Mouse (Mus musculus) heart, embryonic 14.5 days (tissue): ENCODE measurements around the gene Tchhl1. TPM values are rescaled to one million over a fixed set of nuclear protein-coding genes. Genes with fewer than 3 reads are reported as not detected.
"Not testable (repeated sequence)": the region's sequence is repeated elsewhere in the genome, so short reads cannot be mapped to it uniquely, and the experiment has no call there.

ENCODE experiments used
- ATAC-seq: fragments of 200-750 bp; cut with Nextera tagmentation; 2 replicates; pipeline ENCODE4 v1.8.0; 2017; ENCODE audit warnings: low read depth, moderate TSS enrichment; ENCODE audit not compliant: insufficient number of reproducible peaks, insufficient read depth, low FRiP score
- H3K27ac ChIP-seq, 2 experiments: fragments of 200-500 bp in 1 of 2; fragments of 300-500 bp in 1 of 2; sonication (generic) in 1 of 2; replicated peaks in 1 of 2; 2 replicates each; pipeline ENCODE4 v1.5.1; 2012 to 2014; ENCODE audit warnings: low read depth in 2 of 2, low read length in 2 of 2, control low read depth in 1 of 2, mild to moderate bottlenecking in 1 of 2, mixed read lengths in 1 of 2; ENCODE audit not compliant: control insufficient read depth in 1 of 2, insufficient read depth in 1 of 2
- H3K27me3 ChIP-seq: fragments of 300-500 bp; sonication (generic); 2 replicates; pipeline ENCODE4 v1.6.1; 2014; ENCODE audit warnings: mild to moderate bottlenecking, low read length, control low read depth; ENCODE audit not compliant: control insufficient read depth, insufficient read depth
- H3K36me3 ChIP-seq: fragments of 300-500 bp; sonication (generic); 2 replicates; pipeline ENCODE4 v1.6.1; 2014; ENCODE audit warnings: mild to moderate bottlenecking, control low read depth, low read length, mixed read lengths; ENCODE audit not compliant: control insufficient read depth, insufficient read depth
- H3K4me1 ChIP-seq, 2 experiments: fragments of 200-500 bp in 1 of 2; fragments of 300-500 bp in 1 of 2; sonication (generic) in 1 of 2; 2 replicates each; pipeline ENCODE4 v1.6.1; 2012 to 2014; ENCODE audit warnings: low read length in 2 of 2, control low read depth in 1 of 2, mixed read lengths in 1 of 2; ENCODE audit not compliant: control insufficient read depth in 2 of 2, insufficient read depth in 2 of 2
- H3K4me2 ChIP-seq: fragments of 300-500 bp; sonication (generic); 2 replicates; pipeline ENCODE4 v1.6.1; 2014; ENCODE audit warnings: mild to moderate bottlenecking, low read length
- H3K4me3 ChIP-seq, 2 experiments: fragments of 200-500 bp in 1 of 2; fragments of 300-500 bp in 1 of 2; sonication (generic) in 1 of 2; 2 replicates each; pipeline ENCODE4 v1.5.1; 2012 to 2014; ENCODE audit warnings: low read length in 2 of 2, mild to moderate bottlenecking in 2 of 2, control low read depth in 1 of 2, low read depth in 1 of 2, moderate library complexity in 1 of 2; ENCODE audit not compliant: control insufficient read depth in 1 of 2, insufficient read depth in 1 of 2
- H3K9ac ChIP-seq: fragments of 300-500 bp; sonication (generic); 2 replicates; pipeline ENCODE4 v1.6.1; 2014; ENCODE audit warnings: mild to moderate bottlenecking, low read length
- H3K9me3 ChIP-seq: fragments of 300-500 bp; sonication (generic); 2 replicates; pipeline ENCODE4 v1.6.1; 2016; ENCODE audit warnings: low read length, control low read depth; ENCODE audit not compliant: control insufficient read depth
- WGBS: fragments of 180-500 bp; shearing (Covaris S2); extraction: QIAGEN DNeasy Blood & Tissue Kit; methylation state at CpG from one replicate; pipeline ENCODE4 v1.1.7; 2014; 5-methylcytosine and 5-hydroxymethylcytosine counted together
- polyA plus RNA-seq: library from polyadenylated mRNA; unstranded; fragments of >200 nt; fragmentation: Nextera tagmentation; extraction: Ambion mirVana; gene quantifications from 2 replicates; pipeline ENCODE4 v1.2.1, GENCODE M21; 2014

The Tchhl1 gene
- polyA plus RNA-seq, 1 experiment from 2014 or later = not detected

DNA sequence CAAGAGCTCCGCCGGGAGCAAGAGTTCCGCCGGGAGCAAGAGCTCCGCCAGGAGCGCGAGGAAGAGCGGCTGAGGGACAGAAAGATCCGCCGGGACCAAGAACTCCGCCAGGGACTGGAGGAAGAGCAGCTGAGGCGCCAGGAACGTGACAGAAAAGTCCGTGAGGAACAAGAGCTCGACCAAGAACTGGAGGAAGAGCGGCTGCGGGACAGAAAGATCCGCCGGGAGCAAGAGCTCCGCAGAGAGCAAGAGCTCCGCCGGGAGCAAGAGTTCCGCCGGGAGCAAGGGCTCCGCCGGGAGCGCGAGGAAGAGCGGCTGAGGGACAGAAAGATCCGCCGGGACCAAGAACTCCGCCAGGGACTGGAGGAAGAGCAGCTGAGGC, 21.8 kb upstream of the Tchhl1 start:
- WGBS = under 1% methylated on average over 32 of the region's 32 CpGs
- H3K9me3 ChIP-seq, ATAC-seq, H3K36me3 ChIP-seq: not testable (repeated sequence)
- H3K4me1 ChIP-seq = peaks cover 6 to 12% of the 10 kb centered on the region in 2 experiments; a peak in 2 of 4 replicates
- H3K27ac ChIP-seq = 0 out of 4 replicates have a peak overlapping the region, but pooled peaks of 1 of the 2 experiments have one; percentile 19
- H3K9ac ChIP-seq = peak overlapping the region; percentile 62
- peak overlapping the region; percentile 49 to 55 for H3K4me3 ChIP-seq
- peak overlapping the region; percentile 76 for H3K4me2 ChIP-seq
- peaks cover 45% of the 10 kb centered on the region for H3K27me3 ChIP-seq

DNA sequence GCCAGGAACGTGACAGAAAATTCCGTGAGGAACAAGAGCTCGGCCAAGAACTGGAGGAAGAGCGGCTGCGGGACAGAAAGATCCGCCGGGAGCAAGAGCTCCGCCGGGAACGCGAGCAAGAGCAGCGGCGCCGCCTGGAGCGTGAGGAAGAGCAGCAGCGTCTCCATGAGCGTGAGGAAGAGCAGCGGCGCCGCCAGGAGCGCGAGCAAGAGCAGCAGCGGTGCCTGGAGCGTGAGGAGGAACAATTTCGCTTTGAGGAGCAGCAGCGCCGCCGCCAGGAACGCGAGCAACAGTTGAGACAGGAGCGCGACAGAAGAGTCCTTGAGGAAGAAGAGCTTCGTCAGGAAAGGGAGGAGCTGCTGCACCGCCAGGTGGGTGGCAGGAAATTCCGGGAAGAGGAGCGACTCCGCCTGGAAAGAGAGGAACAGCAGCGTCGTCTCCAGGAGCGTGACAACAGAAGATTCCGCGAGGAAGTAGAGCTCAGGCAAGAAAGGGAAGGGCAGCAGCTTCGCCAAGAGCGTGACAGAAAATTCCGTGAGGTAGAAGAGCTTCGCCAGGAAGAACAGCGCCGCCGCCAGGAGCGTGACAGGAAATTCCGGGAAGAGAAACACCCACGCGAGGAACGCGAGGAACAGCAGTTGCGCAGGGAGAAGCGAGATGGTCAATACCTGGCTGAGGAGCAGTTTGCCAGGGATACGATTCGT, 21.3 kb upstream of the Tchhl1 start:
- H3K4me3 ChIP-seq = peak overlapping the region; percentile 49 to 55
- H3K36me3 ChIP-seq = no peaks in the 10 kb centered on the region
- peaks cover 40% of the 10 kb centered on the region for H3K27me3 ChIP-seq
- 0 out of 4 replicates have a peak overlapping the region, but pooled peaks of 1 of the 2 experiments have one; percentile 19 for H3K27ac ChIP-seq
- peaks cover 6 to 12% of the 10 kb centered on the region in 2 experiments; a peak in 2 of 4 replicates for H3K4me1 ChIP-seq
- peak; percentile 35; the same call in 1 of the 2 replicates for ATAC-seq
- H3K9me3 ChIP-seq = no peaks in the 10 kb centered on the region
- H3K4me2 ChIP-seq = peak overlapping the region; percentile 76
- 1% methylated on average over 59 of the region's 59 CpGs for WGBS
- H3K9ac ChIP-seq = peak overlapping the region; percentile 62

GRCm38 (mm10) chr3:93466556-93466955, 2.0 kb upstream of the Tchhl1 start:
- Histone ChIP-seq H3K36me3 (no peaks in the 10 kb centered on the region), H3K4me2 (no peak overlapping the region), H3K4me1 (no peaks in the 10 kb centered on the region), H3K4me3 (no peak overlapping the region), H3K9ac (no peak overlapping the region), H3K9me3 (no peaks in the 10 kb centered on the region), H3K27me3 (no peaks in the 10 kb centered on the region), H3K27ac (no peak overlapping the region)
- 62% methylated on average over 3 of the region's 3 CpGs for WGBS
- no peak for ATAC-seq

DNA sequence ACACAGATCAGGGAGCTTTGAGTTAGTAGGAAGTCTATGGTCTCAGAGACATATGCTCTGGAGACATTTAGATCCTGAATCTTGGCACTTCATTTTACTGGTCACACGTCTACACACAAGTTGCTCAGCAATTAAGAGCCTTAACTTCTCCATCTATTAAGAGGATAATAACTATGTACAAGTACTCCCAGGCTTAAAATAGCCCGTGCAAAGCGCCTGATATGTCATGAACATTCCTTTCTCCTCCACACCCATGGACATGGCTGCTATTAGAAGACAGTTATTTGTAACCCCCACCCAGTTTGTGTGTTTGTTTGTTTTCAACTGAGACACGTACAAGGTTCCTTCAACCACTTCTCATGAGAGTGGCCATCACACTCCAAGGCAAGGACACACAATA, 1.4 kb upstream of the Tchhl1 start:
- no peaks in the 10 kb centered on the region for H3K27me3 ChIP-seq
- H3K4me2 ChIP-seq = no peak overlapping the region
- H3K4me3 ChIP-seq = no peak overlapping the region
- no peak for ATAC-seq
- H3K4me1 ChIP-seq = no peaks in the 10 kb centered on the region
- H3K9me3 ChIP-seq = no peaks in the 10 kb centered on the region
- H3K36me3 ChIP-seq = no peaks in the 10 kb centered on the region
- WGBS = 41% methylated on average over 4 of the region's 4 CpGs
- no peak overlapping the region for H3K9ac ChIP-seq
- no peak overlapping the region for H3K27ac ChIP-seq

DNA sequence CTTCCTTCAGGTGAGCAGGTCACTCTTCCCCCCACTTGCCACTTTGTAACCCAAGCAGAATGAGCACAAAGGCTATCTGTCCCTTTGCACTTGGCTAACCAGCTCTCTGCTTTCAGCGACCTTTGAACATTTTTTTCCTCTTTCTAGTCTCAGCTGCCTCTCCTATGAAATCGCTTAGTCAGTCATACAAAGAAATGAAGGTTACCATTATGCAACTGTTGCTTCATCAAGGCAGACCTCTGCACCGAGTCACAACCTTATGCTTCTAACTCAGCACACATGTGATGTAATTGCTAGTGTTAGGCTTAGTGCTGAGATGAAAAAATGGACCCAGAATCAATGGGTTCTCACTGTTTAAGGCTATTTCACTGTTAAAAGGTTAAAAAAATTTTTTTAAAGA, 1.1 kb downstream of the Tchhl1 start:
- no peak overlapping the region for H3K27ac ChIP-seq
- H3K4me3 ChIP-seq = no peak overlapping the region
- no peaks in the 10 kb centered on the region for H3K9me3 ChIP-seq
- H3K4me1 ChIP-seq = no peaks in the 10 kb centered on the region
- H3K36me3 ChIP-seq = no peaks in the 10 kb centered on the region
- H3K27me3 ChIP-seq = no peaks in the 10 kb centered on the region
- H3K9ac ChIP-seq = no peak overlapping the region
- ATAC-seq = no peak
- H3K4me2 ChIP-seq = no peak overlapping the region
- WGBS = 73% methylated on average over 3 of the region's 3 CpGs

- WGBS = 41% methylated on average over 1 of the region's 1 CpGs
- no peak for ATAC-seq
Measured at GRCm38 (mm10) chr3:93480053-93480452, 11.5 kb downstream of the Tchhl1 start.

GRCm38 (mm10) chr3:93481982-93482616, 13.5 kb downstream of the Tchhl1 start:
- Histone ChIP-seq H3K4me3 (no peak overlapping the region), H3K27ac (no peak overlapping the region), H3K9me3 (no peaks in the 10 kb centered on the region), H3K36me3 (no peaks in the 10 kb centered on the region), H3K27me3 (no peaks in the 10 kb centered on the region), H3K4me2 (no peak overlapping the region), H3K4me1 (0 out of 4 replicates have a peak, but pooled peaks cover 0 to 4% of the 10 kb centered on the region in 2 experiments), H3K9ac (no peak overlapping the region)
- WGBS = 70% methylated on average over 2 of the region's 2 CpGs
- no peak for ATAC-seq

More at GRCm38 (mm10) chr3:93480053-93480452, 11.5 kb downstream of the Tchhl1 start:
- Histone ChIP-seq H3K9me3 (no peaks in the 10 kb centered on the region), H3K9ac (no peak overlapping the region), H3K4me2 (no peak overlapping the region), H3K27me3 (no peaks in the 10 kb centered on the region), H3K4me3 (no peak overlapping the region), H3K4me1 (0 out of 4 replicates have a peak, but pooled peaks cover 0 to 4% of the 10 kb centered on the region in 2 experiments), H3K36me3 (no peaks in the 10 kb centered on the region), H3K27ac (no peak overlapping the region)
